Mouse (Mus musculus) bone marrow, adult 2 months (tissue): ENCODE measurements at regions not wholly inside any gene's neighbourhood (a gene's known extent, or its start where the extent isn't known, plus 50 kb on each side); places are given as distances from the start of the nearest gene placed in this dataset.

Experiments
- CTCF ChIP-seq: fragments of 200-500 bp; IDR thresholded peaks from 2 replicates; pipeline ENCODE4 v1.5.1; 2011; ENCODE audit warnings: low read length, control low read depth; ENCODE audit not compliant: control insufficient read depth, insufficient read depth
- POLR2A ChIP-seq: fragments of 200-500 bp; IDR thresholded peaks from 2 replicates; pipeline ENCODE4 v1.6.1; 2011; ENCODE audit warnings: low read depth, mild to moderate bottlenecking, control low read depth, low read length, borderline replicate concordance; ENCODE audit not compliant: control insufficient read depth

GRCm38 (mm10) chr9:79270256-79270655 is 448.4 kb downstream of the Col12a1 start:
- no peak for TF ChIP-seq CTCF
- TF ChIP-seq POLR2A = no peak
